Mouse (Mus musculus) liver, adult 2 months (tissue): ENCODE measurements around the gene Prm2. TPM values are rescaled to one million over a fixed set of nuclear protein-coding genes. Genes with fewer than 3 reads are reported as not detected.

Experiments
- DNase-seq: peaks from one replicate; pipeline ENCODE4 v3.0.0-alpha.2; 2011; ENCODE audit warnings: low read depth, low spot score; ENCODE audit errors: extremely low read depth
- H3K27ac ChIP-seq: fragments of 200-500 bp; replicated peaks from 2 replicates; pipeline ENCODE4 v1.5.1; 2012; ENCODE audit warnings: low read depth, mild to moderate bottlenecking, control low read depth, inconsistent platforms, low read length; ENCODE audit not compliant: insufficient read depth
- H3K27me3 ChIP-seq: fragments of 200-500 bp; 2 replicates; pipeline ENCODE4 v1.6.1; 2012; ENCODE audit warnings: mild to moderate bottlenecking, moderate library complexity, low read length, inconsistent platforms; ENCODE audit not compliant: control insufficient read depth, insufficient read depth
- H3K36me3 ChIP-seq: fragments of 200-500 bp; 2 replicates; pipeline ENCODE4 v1.6.1; 2012; ENCODE audit warnings: low read length, inconsistent platforms; ENCODE audit not compliant: control insufficient read depth, insufficient read depth
- H3K4me1 ChIP-seq: fragments of 200-500 bp; 2 replicates; pipeline ENCODE4 v1.6.1; 2011; ENCODE audit warnings: low read length; ENCODE audit not compliant: control insufficient read depth, insufficient read depth
- H3K4me3 ChIP-seq: fragments of 200-500 bp; 2 replicates; pipeline ENCODE4 v1.5.1; 2011; ENCODE audit warnings: low read depth, mild to moderate bottlenecking, control low read depth, low read length, moderate library complexity; ENCODE audit not compliant: insufficient read depth
- H3K79me2 ChIP-seq: fragments of 200-500 bp; 2 replicates; pipeline ENCODE4 v1.6.1; 2012; ENCODE audit warnings: inconsistent platforms, mild to moderate bottlenecking, low read length, moderate library complexity; ENCODE audit not compliant: control insufficient read depth, insufficient read depth
- H3K9ac ChIP-seq: fragments of 200-500 bp; 2 replicates; pipeline ENCODE4 v1.6.1; 2012; ENCODE audit warnings: low read depth, mild to moderate bottlenecking, control low read depth, inconsistent platforms, low read length
- CTCF ChIP-seq: fragments of 200-500 bp; IDR thresholded peaks from 2 replicates; pipeline ENCODE4 v1.5.1; 2011; ENCODE audit warnings: low read depth, low read length, control low read depth
- POLR2A ChIP-seq: fragments of 200-500 bp; IDR thresholded peaks from 2 replicates; pipeline ENCODE4 v1.6.1; 2011; ENCODE audit warnings: low read length, control low read depth; ENCODE audit not compliant: insufficient read depth; ENCODE audit errors: extremely low read depth
- WGBS: fragments of 180-500 bp; shearing (Covaris S2); methylation state at CpG from one replicate; pipeline ENCODE4 v1.1.7; 2018; 5-methylcytosine and 5-hydroxymethylcytosine counted together
- polyA plus RNA-seq: library from polyadenylated mRNA; depleted of rRNA; stranded (reverse); fragments of >200 nt; gene quantifications from 2 replicates; pipeline ENCODE4 v1.2.3, GENCODE M21; 2012
- total RNA-seq: library from RNA; depleted of rRNA; stranded (reverse); fragments of >200 nt; gene quantifications from 2 replicates; pipeline ENCODE4 v1.2.3, GENCODE M21; 2014

Prm2 gene
- total and polyA plus RNA-seq, 2 experiments = not detected

GRCm38 (mm10) chr16:10819966-10820365, 24.0 kb upstream of the Prm2 start:
- no peak overlapping the region for H3K4me3 ChIP-seq
- no peak for DNase-seq
- H3K27ac ChIP-seq = no peak overlapping the region
- H3K79me2 ChIP-seq = no peaks in the 10 kb centered on the region
- no peaks in the 10 kb centered on the region for H3K36me3 ChIP-seq
- H3K9ac ChIP-seq = no peak overlapping the region
- TF ChIP-seq POLR2A = no peak
- TF ChIP-seq CTCF = no peak
- H3K27me3 ChIP-seq = no peaks in the 10 kb centered on the region
- 80% methylated on average over 3 of the region's 3 CpGs for WGBS
- H3K4me1 ChIP-seq = peaks cover 2% of the 10 kb centered on the region; the same call in 1 of the 2 replicates

GRCm38 (mm10) chr16:10818579-10819135, 22.7 kb upstream of the Prm2 start:
- Histone ChIP-seq H3K4me1 (peaks cover 3% of the 10 kb centered on the region; the same call in 1 of the 2 replicates), H3K79me2 (no peaks in the 10 kb centered on the region), H3K4me3 (no peak overlapping the region), H3K27ac (no peak overlapping the region), H3K36me3 (no peaks in the 10 kb centered on the region), H3K27me3 (no peaks in the 10 kb centered on the region), H3K9ac (no peak overlapping the region)
- 83% methylated on average over 4 of the region's 4 CpGs for WGBS
- no peak for DNase-seq
- TF ChIP-seq CTCF (no peak), POLR2A (no peak)

GRCm38 (mm10) chr16:10814864-10815263, 18.9 kb upstream of the Prm2 start:
- no peaks in the 10 kb centered on the region for H3K36me3 ChIP-seq
- 26% methylated on average over 4 of the region's 4 CpGs for whole genome bisulfite sequencing
- DNase-seq = peak; percentile 23

GRCm38 (mm10) chr16:10813726-10814125, 17.8 kb upstream of the Prm2 start:
- Histone ChIP-seq H3K27ac (no peak overlapping the region), H3K27me3 (no peaks in the 10 kb centered on the region), H3K4me1 (peaks cover 3% of the 10 kb centered on the region; the same call in 1 of the 2 replicates), H3K9ac (no peak overlapping the region), H3K4me3 (no peak overlapping the region), H3K79me2 (no peaks in the 10 kb centered on the region), H3K36me3 (no peaks in the 10 kb centered on the region)
- 92% methylated on average over 4 of the region's 4 CpGs for WGBS
- no peak for TF ChIP-seq POLR2A
- TF ChIP-seq CTCF = no peak
- no peak for DNase-seq

More at GRCm38 (mm10) chr16:10814864-10815263, 18.9 kb upstream of the Prm2 start:
- no peaks in the 10 kb centered on the region for H3K79me2 ChIP-seq
- TF ChIP-seq POLR2A = no peak
- TF ChIP-seq CTCF = no peak
- no peak overlapping the region for H3K9ac ChIP-seq
- no peaks in the 10 kb centered on the region for H3K27me3 ChIP-seq
- H3K27ac ChIP-seq = no peak overlapping the region
- H3K4me1 ChIP-seq = peaks cover 3% of the 10 kb centered on the region; the same call in 1 of the 2 replicates
- no peak overlapping the region for H3K4me3 ChIP-seq

- peaks cover 3% of the 10 kb centered on the region; the same call in 1 of the 2 replicates for H3K4me1 ChIP-seq
- WGBS = 74% methylated on average over 2 of the region's 2 CpGs
- no peak for DNase-seq
- no peak for TF ChIP-seq POLR2A
- TF ChIP-seq CTCF = no peak
- H3K36me3 ChIP-seq = no peaks in the 10 kb centered on the region
- H3K27ac ChIP-seq = no peak within 1 kb of the TSS
- H3K27me3 ChIP-seq = no peaks in the 10 kb centered on the region
- no peaks in the 10 kb centered on the region for H3K79me2 ChIP-seq
- H3K4me3 ChIP-seq = no peak within 1 kb of the TSS
- no peak within 1 kb of the TSS for H3K9ac ChIP-seq
These were observed 17.0 kb upstream of the Prm2 start, which contains the start of gene Gm11172 for GRCm38 (mm10) chr16:10812865-10813371. Gene Gm11172, plus strand, starts transcription at chr16:10812915.

- H3K4me3 ChIP-seq = no peak overlapping the region
- 97% methylated on average over 1 of the region's 1 CpGs for WGBS
- no peak overlapping the region for H3K9ac ChIP-seq
- H3K4me1 ChIP-seq = peaks cover 3% of the 10 kb centered on the region; the same call in 1 of the 2 replicates
- DNase-seq = peak; percentile 23
- TF ChIP-seq POLR2A (no peak), CTCF (no peak)
- H3K27me3 ChIP-seq = no peaks in the 10 kb centered on the region
- no peaks in the 10 kb centered on the region for H3K79me2 ChIP-seq
- H3K36me3 ChIP-seq = no peaks in the 10 kb centered on the region
- H3K27ac ChIP-seq = no peak overlapping the region
These were observed 14.4 kb upstream of the Prm2 start for GRCm38 (mm10) chr16:10810376-10810775.
